Mouse (Mus musculus): ENCODE data around the gene Kirrel3.

The Kirrel3 gene

GRCm38 (mm10) chr9:34688358-34688757 lies 202.7 kb downstream of the Kirrel3 start:
- no peak for DNase-seq (ENCODE audit: low spot score in 2 of 2)

- DNase-seq (ENCODE audit: low spot score in 2 of 2), result peak; percentile 43 to 44
Observed at GRCm38 (mm10) chr9:34689375-34689774, 203.7 kb downstream of the Kirrel3 start.

GRCm38 (mm10) chr9:34695646-34696045 lies 210.0 kb downstream of the Kirrel3 start:
- DNase-seq (ENCODE audit: low spot score in 2 of 2), result no peak

- DNase-seq (ENCODE audit: low spot score in 2 of 2), result peak in 1 of 2 experiments; percentile 23
Observed at GRCm38 (mm10) chr9:34703547-34704300, 218.0 kb downstream of the Kirrel3 start.

- no peak for DNase-seq (ENCODE audit: low spot score in 2 of 2)
Observed at GRCm38 (mm10) chr9:34704357-34704756, 218.7 kb downstream of the Kirrel3 start.

- no peak for DNase-seq (ENCODE audit: low spot score in 2 of 2)
Observed at GRCm38 (mm10) chr9:34706350-34706873, 220.7 kb downstream of the Kirrel3 start.

- no peak for DNase-seq (ENCODE audit: low spot score in 2 of 2)
Observed at GRCm38 (mm10) chr9:34708691-34709090, 223.0 kb downstream of the Kirrel3 start.

- DNase-seq (ENCODE audit: low spot score in 2 of 2), result no peak
Observed at GRCm38 (mm10) chr9:34711996-34712395, 226.3 kb downstream of the Kirrel3 start.

GRCm38 (mm10) chr9:34712996-34713395 lies 227.3 kb downstream of the Kirrel3 start:
- no peak for DNase-seq (ENCODE audit: low spot score in 2 of 2)

- DNase-seq (ENCODE audit: low spot score in 2 of 2), result no peak
Observed at GRCm38 (mm10) chr9:34713462-34713926, 227.8 kb downstream of the Kirrel3 start.

GRCm38 (mm10) chr9:34714996-34715619 lies 229.4 kb downstream of the Kirrel3 start:
- DNase-seq (ENCODE audit: low spot score in 2 of 2), result no peak

- no peak for DNase-seq (ENCODE audit: low spot score in 2 of 2)
Observed at GRCm38 (mm10) chr9:34716476-34716875, 230.8 kb downstream of the Kirrel3 start.

GRCm38 (mm10) chr9:34721478-34722197 lies 235.9 kb downstream of the Kirrel3 start:
- DNase-seq (ENCODE audit: low spot score in 2 of 2), result no peak

- no peak for DNase-seq (ENCODE audit: low spot score in 2 of 2)
Observed at GRCm38 (mm10) chr9:34722198-34722550, 236.5 kb downstream of the Kirrel3 start.

GRCm38 (mm10) chr9:34732507-34732906 lies 246.8 kb downstream of the Kirrel3 start:
- no peak for DNase-seq (ENCODE audit: low spot score in 2 of 2)

- no peak for DNase-seq (ENCODE audit: low spot score in 2 of 2)
Observed at GRCm38 (mm10) chr9:34733579-34733978, 247.9 kb downstream of the Kirrel3 start.

- no peak for DNase-seq (ENCODE audit: low spot score in 2 of 2)
Observed at GRCm38 (mm10) chr9:34734991-34735390, 249.3 kb downstream of the Kirrel3 start.

GRCm38 (mm10) chr9:34739431-34739830 lies 253.7 kb downstream of the Kirrel3 start:
- DNase-seq (ENCODE audit: low spot score in 2 of 2), result no peak

GRCm38 (mm10) chr9:34740814-34741213 lies 255.1 kb downstream of the Kirrel3 start:
- no peak for DNase-seq (ENCODE audit: low spot score in 2 of 2)

GRCm38 (mm10) chr9:34748003-34748402 lies 262.3 kb downstream of the Kirrel3 start:
- no peak for DNase-seq (ENCODE audit: low spot score in 2 of 2)

- DNase-seq (ENCODE audit: low spot score in 2 of 2), result no peak
Observed at GRCm38 (mm10) chr9:34749161-34749560, 263.5 kb downstream of the Kirrel3 start.

GRCm38 (mm10) chr9:34749877-34750276 lies 264.2 kb downstream of the Kirrel3 start:
- DNase-seq (ENCODE audit: low spot score in 2 of 2), result no peak
